8 mouse cellular contexts compared by ENCODE assay signal in the genomic region with DNA sequence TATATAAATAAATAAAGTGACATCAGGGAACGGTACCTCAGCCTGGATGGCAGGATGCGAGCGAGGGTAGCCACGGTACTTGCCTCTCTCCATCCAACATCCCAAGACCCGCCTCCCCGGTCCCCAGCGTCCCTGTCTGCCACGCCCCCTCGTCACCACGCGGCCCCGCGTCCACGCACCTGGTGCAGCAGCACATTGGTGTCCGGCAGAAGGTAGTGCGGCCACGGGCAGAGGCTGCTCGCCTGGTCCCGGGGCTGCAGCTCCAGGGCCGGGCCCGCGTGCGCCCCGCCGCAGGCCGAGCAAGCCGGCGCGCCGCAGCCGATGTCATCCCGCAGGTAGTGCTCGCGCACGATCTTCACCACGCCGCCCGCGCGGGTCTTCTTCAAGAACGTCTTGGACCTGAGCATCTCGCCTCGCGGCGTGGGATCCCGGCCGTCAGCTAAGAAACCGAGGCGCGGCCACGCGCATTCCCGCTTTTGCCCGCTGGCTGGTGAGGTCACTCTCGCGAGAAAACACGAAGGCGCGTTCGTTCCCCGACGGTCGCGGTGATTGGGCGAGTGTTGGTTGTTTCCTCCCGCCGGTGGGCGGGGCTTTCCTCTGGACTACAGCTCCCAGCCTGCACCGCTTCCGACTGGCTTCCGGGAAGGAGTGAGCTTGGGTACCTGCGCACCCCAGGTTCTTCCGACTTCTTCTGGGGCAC. TPM values are rescaled to one million over a fixed set of nuclear protein-coding genes. Genes with fewer than 3 reads are reported as not detected.
DNase-seq lines count a peak whose midpoint lies in the region; ATAC-seq and TF ChIP-seq lines count a peak whose summit lies in the region.

A gene (plus strand): TSS at position 158 of the 700 bp plus-strand sequence.
A gene (minus strand): TSS at position 504 of the 700 bp plus-strand sequence.

- H3K4me2 ChIP-seq in lung, postnatal 0 days (replicated peaks; ENCODE audit: low read depth, low read length), result peak within 1 kb of the TSS; percentile 77

- peak; percentile 99 for ATAC-seq in frontal cortex, adult (ENCODE audit: low TSS enrichment)
- ATAC-seq in lung, postnatal 0 days, result peak; percentile 99

- TF ChIP-seq CTCF in lung, postnatal 0 days (IDR thresholded peaks at IDR 0.05), result no peak

- no peaks in the 10 kb centered on the region for H3K9me3 ChIP-seq in hindbrain, embryonic 10.5 days
- no peaks in the 10 kb centered on the region for H3K9me3 ChIP-seq in lung, postnatal 0 days (ENCODE audit: low read length)

- H3K4me1 ChIP-seq in hindbrain, embryonic 10.5 days (replicated peaks), result peaks cover 15% of the 10 kb centered on the region
- no peaks in the 10 kb centered on the region for H3K4me1 ChIP-seq in lung, postnatal 0 days (ENCODE audit: insufficient read depth, low read depth, low read length)

- peak; percentile 98 for DNase-seq in MN1 (ENCODE audit: low spot score)
- peak; percentile 99 for DNase-seq in cerebellum, adult 9-10 months
- DNase-seq in hindbrain, embryonic 10.5 days (ENCODE audit: low spot score), result peak; percentile 98
- DNase-seq in layer of hippocampus, adult 9-11 months, result peak; percentile 98
- DNase-seq in lung, postnatal 0 days (ENCODE audit: low spot score), result peak; percentile 99
- DNase-seq in ovary, postnatal 14 days (ENCODE audit: low spot score), result peak; percentile 96
- peak; percentile 99 for DNase-seq in thymus, postnatal 14 days

- H3K4me3 ChIP-seq in hindbrain, embryonic 10.5 days, result peak within 1 kb of the TSS; percentile 83
- H3K4me3 ChIP-seq in lung, postnatal 0 days (ENCODE audit: low read depth, low read length), result peak within 1 kb of the TSS; percentile 86

- peak within 1 kb of the TSS; percentile 89 for H3K9ac ChIP-seq in lung, postnatal 0 days (replicated peaks; ENCODE audit: low read depth)

- no peak for TF ChIP-seq EP300 in lung, postnatal 0 days (IDR thresholded peaks at IDR 0.05)

- H3K36me3 ChIP-seq in hindbrain, embryonic 10.5 days, result peaks cover 71% of the 10 kb centered on the region
- H3K36me3 ChIP-seq in lung, postnatal 0 days (ENCODE audit: insufficient read depth, low read length), result peaks cover 6% of the 10 kb centered on the region; the same call in 1 of the 2 replicates

- H3K27ac ChIP-seq in hindbrain, embryonic 10.5 days, result peak within 1 kb of the TSS; percentile 93
- H3K27ac ChIP-seq in lung, postnatal 0 days (ENCODE audit: low read length), result peak within 1 kb of the TSS; percentile 69

- under 1% methylated on average over 73 of the region's 73 CpGs for WGBS in hindbrain, embryonic 10.5 days
- WGBS in lung, postnatal 0 days, result under 1% methylated on average over 60 of the region's 73 CpGs

- no peaks in the 10 kb centered on the region for H3K27me3 ChIP-seq in hindbrain, embryonic 10.5 days (ENCODE audit: insufficient read depth, poor library complexity, severe bottlenecking)
- H3K27me3 ChIP-seq in lung, postnatal 0 days (replicated peaks; ENCODE audit: insufficient read depth, low read length), result no peaks in the 10 kb centered on the region

RNA-seq across cellular contexts. Expression of the first gene that starts in this region (rescaled TPM):
- polyA plus RNA-seq in hindbrain, embryonic 10.5 days (2016; fragmentation: Nextera tagmentation; extraction: Ambion mirVana), result 19.0 and 19.7 TPM in 2 replicates
- polyA plus RNA-seq in lung, postnatal 0 days (2015; fragmentation: Nextera tagmentation; extraction: Ambion mirVana), result 11.2 and 11.6 TPM in 2 replicates

RNA-seq across cellular contexts. Expression of the second gene that starts in this region (rescaled TPM):
- 29.7 and 36.8 TPM in 2 replicates for polyA plus RNA-seq in hindbrain, embryonic 10.5 days (2016; fragmentation: Nextera tagmentation; extraction: Ambion mirVana)
- 8.2 and 9.3 TPM in 2 replicates for polyA plus RNA-seq in lung, postnatal 0 days (2015; fragmentation: Nextera tagmentation; extraction: Ambion mirVana)

Comparison
In these comparisons a context has a peak if more than half of its experiments do, and no peak if none do; other contexts are left out.
1. Peak in every context shown above with its lines: DNase-seq, ATAC-seq, H3K4me3 ChIP-seq and H3K27ac ChIP-seq.